Mouse (Mus musculus): Measurements from ENCODE around the gene Mrps25.

Mrps25 gene

GRCm38 (mm10) chr6:92124547-92124946 lies 59.3 kb downstream of the Mrps25 start:
- no peak for DNase-seq

Measured in thymus, adult 18-20 months (tissue).